Mouse (Mus musculus) CH12.LX (cell line): ENCODE results near the gene Tpte. TPM values are rescaled to one million over a fixed set of nuclear protein-coding genes. Genes with fewer than 3 reads are reported as not detected.

Experiments used
- DNase-seq: peaks from one replicate; pipeline ENCODE4 v3.0.0-alpha.2; 2013; ENCODE audit errors: extremely low read depth
- H3K27ac ChIP-seq: 2 replicates; pipeline ENCODE4 v1.5.1; 2012; ENCODE audit warnings: low read depth, mild to moderate bottlenecking, control low read depth, moderate library complexity; ENCODE audit not compliant: insufficient read depth
- H3K27me3 ChIP-seq: replicated peaks from 2 replicates; pipeline ENCODE3; 2012; ENCODE audit warnings: inconsistent platforms
- H3K36me3 ChIP-seq, 2 experiments: replicated peaks in 1 of 2; 2 replicates each; pipeline versions ENCODE3 to v1.6.1; 2012; ENCODE audit warnings: inconsistent platforms in 1 of 2, low read length in 1 of 2, mild to moderate bottlenecking in 1 of 2, mixed read lengths in 1 of 2, moderate library complexity in 1 of 2; ENCODE audit not compliant: control insufficient read depth in 1 of 2, insufficient read depth in 1 of 2
- H3K4me1 ChIP-seq, 2 experiments: 2 replicates each; pipeline ENCODE4 v1.6.1; 2012; ENCODE audit warnings: inconsistent platforms in 1 of 2, moderate library complexity in 1 of 2; ENCODE audit not compliant: insufficient read depth in 2 of 2, control insufficient read depth in 1 of 2
- H3K4me2 ChIP-seq: 2 replicates; pipeline ENCODE4 v1.6.1; 2012; ENCODE audit warnings: low read depth, mild to moderate bottlenecking, control low read depth; ENCODE audit not compliant: poor library complexity, insufficient read depth, severe bottlenecking
- H3K4me3 ChIP-seq, 3 experiments: fragments of 150-350 bp in 1 of 3; sonication (generic) in 1 of 3; replicated peaks in 1 of 3; 2 replicates each; pipeline versions ENCODE3 to v1.5.1; 2011 to 2012; ENCODE audit warnings: low read depth in 2 of 3, low read length in 2 of 3, mild to moderate bottlenecking in 2 of 3, moderate library complexity in 2 of 3, control low read depth in 1 of 3, improper control_type of control experiment in 1 of 3, inconsistent platforms in 1 of 3, mixed read lengths in 1 of 3; ENCODE audit not compliant: poor library complexity in 1 of 3
- H3K79me2 ChIP-seq: replicated peaks from 2 replicates; pipeline ENCODE4 v1.6.1; 2012; ENCODE audit warnings: mild to moderate bottlenecking, moderate library complexity; ENCODE audit not compliant: control insufficient read depth, poor library complexity, insufficient read depth, severe bottlenecking; ENCODE audit errors: extremely low read depth
- H3K9ac ChIP-seq: 2 replicates; pipeline ENCODE4 v1.6.1; 2012; ENCODE audit warnings: low read depth, mild to moderate bottlenecking, control low read depth, moderate library complexity; ENCODE audit not compliant: insufficient read depth
- H3K9me3 ChIP-seq: replicated peaks from 2 replicates; pipeline ENCODE3; 2012; ENCODE audit warnings: low read length, inconsistent platforms, mixed read lengths
- BHLHE40 ChIP-seq: IDR thresholded peaks from 2 replicates; pipeline ENCODE4 v1.6.1; 2011; ENCODE audit warnings: mild to moderate bottlenecking, low read depth, low read length, improper control_type of control experiment
- CHD2 ChIP-seq: IDR thresholded peaks from 2 replicates; pipeline ENCODE4 v1.6.1; 2011; ENCODE audit warnings: low read length, improper control_type of control experiment
- EP300 ChIP-seq: IDR thresholded peaks from 2 replicates; pipeline ENCODE4 v1.6.1; 2011; ENCODE audit warnings: low read length, improper control_type of control experiment
- ETS1 ChIP-seq: conservative IDR thresholded peaks from 2 replicates; pipeline ENCODE4 v1.6.1; 2012; ENCODE audit warnings: low read depth, mild to moderate bottlenecking, inconsistent platforms, low read length, improper control_type of control experiment, moderate library complexity
- GABPA ChIP-seq: IDR thresholded peaks from 2 replicates; pipeline ENCODE4 v1.6.1; 2012; ENCODE audit warnings: low read depth, low read length, improper control_type of control experiment, inconsistent platforms; ENCODE audit not compliant: insufficient replicate concordance
- HCFC1 ChIP-seq: IDR thresholded peaks from 2 replicates; pipeline ENCODE4 v1.6.1; 2012; ENCODE audit warnings: low read depth, mild to moderate bottlenecking, inconsistent platforms, low read length, improper control_type of control experiment
- IRF4 ChIP-seq: IDR thresholded peaks from 2 replicates; pipeline ENCODE4 v1.6.1; 2014; ENCODE audit warnings: low read depth, mild to moderate bottlenecking, inconsistent platforms, low read length, improper control_type of control experiment
- JUN ChIP-seq: IDR thresholded peaks from 2 replicates; pipeline ENCODE4 v1.6.1; 2011; ENCODE audit warnings: low read depth, mild to moderate bottlenecking, low read length, improper control_type of control experiment, moderate library complexity; ENCODE audit not compliant: insufficient read depth
- JUND ChIP-seq: conservative IDR thresholded peaks from 2 replicates; pipeline ENCODE4 v1.6.1; 2011; ENCODE audit warnings: low read depth, low read length, improper control_type of control experiment
- KAT2A ChIP-seq: IDR thresholded peaks from 2 replicates; pipeline ENCODE4 v1.6.1; 2012; ENCODE audit warnings: low read length, improper control_type of control experiment, inconsistent platforms; ENCODE audit not compliant: insufficient replicate concordance
- MAFK ChIP-seq: IDR thresholded peaks from 2 replicates; pipeline ENCODE4 v1.6.1; 2011; ENCODE audit warnings: low read length, improper control_type of control experiment; ENCODE audit not compliant: insufficient replicate concordance
- MAX ChIP-seq: IDR thresholded peaks from 2 replicates; pipeline ENCODE4 v1.6.1; 2011; ENCODE audit warnings: low read length, improper control_type of control experiment
- MAZ ChIP-seq: IDR thresholded peaks from 2 replicates; pipeline ENCODE4 v1.6.1; 2012; ENCODE audit warnings: low read depth, mild to moderate bottlenecking, inconsistent platforms, low read length, improper control_type of control experiment, moderate library complexity
- MEF2A ChIP-seq: IDR thresholded peaks from 2 replicates; pipeline ENCODE4 v1.6.1; 2014; ENCODE audit warnings: low read depth, mild to moderate bottlenecking, inconsistent platforms, low read length, improper control_type of control experiment, borderline replicate concordance
- MXI1 ChIP-seq: IDR thresholded peaks from 2 replicates; pipeline ENCODE4 v1.6.1; 2011; ENCODE audit warnings: mild to moderate bottlenecking, low read depth, low read length, improper control_type of control experiment
- NELFE ChIP-seq: IDR thresholded peaks from 2 replicates; pipeline ENCODE4 v1.6.1; 2011; ENCODE audit warnings: low read depth, low read length, improper control_type of control experiment
- PAX5 ChIP-seq: IDR thresholded peaks from 2 replicates; pipeline ENCODE4 v1.6.1; 2012; ENCODE audit warnings: low read length, inconsistent platforms, mixed read lengths
- POLR2AphosphoS2 ChIP-seq: IDR thresholded peaks from 2 replicates; pipeline ENCODE4 v1.6.1; 2011; ENCODE audit warnings: low read depth, low read length, improper control_type of control experiment
- RAD21 ChIP-seq: IDR thresholded peaks from 2 replicates; pipeline ENCODE4 v1.6.1; 2011; ENCODE audit warnings: low read depth, mild to moderate bottlenecking, low read length, improper control_type of control experiment, moderate library complexity
- RCOR1 ChIP-seq: conservative IDR thresholded peaks from 2 replicates; pipeline ENCODE4 v1.6.1; 2012; ENCODE audit warnings: low read depth, mild to moderate bottlenecking, inconsistent platforms, low read length, improper control_type of control experiment
- SIN3A ChIP-seq: IDR thresholded peaks from 2 replicates; pipeline ENCODE4 v1.6.1; 2012; ENCODE audit warnings: low read length, improper control_type of control experiment, inconsistent platforms
- SMC3 ChIP-seq: IDR thresholded peaks from 2 replicates; pipeline ENCODE4 v1.6.1; 2011; ENCODE audit warnings: low read depth, low read length, improper control_type of control experiment
- TBP ChIP-seq: conservative IDR thresholded peaks from 2 replicates; pipeline ENCODE4 v1.6.1; 2011; ENCODE audit warnings: low read depth, low read length, improper control_type of control experiment
- TCF12 ChIP-seq: IDR thresholded peaks from 2 replicates; pipeline ENCODE4 v1.6.1; 2014; ENCODE audit warnings: low read depth, mild to moderate bottlenecking, inconsistent platforms, low read length, improper control_type of control experiment
- USF1 ChIP-seq: IDR thresholded peaks from 2 replicates; pipeline ENCODE4 v1.6.1; 2014; ENCODE audit warnings: low read depth, mild to moderate bottlenecking, inconsistent platforms, low read length, improper control_type of control experiment
- USF2 ChIP-seq: conservative IDR thresholded peaks from 2 replicates; pipeline ENCODE4 v1.6.1; 2011; ENCODE audit warnings: low read depth, low read length, improper control_type of control experiment
- ZMIZ1 ChIP-seq: IDR thresholded peaks from 2 replicates; pipeline ENCODE4 v1.6.1; 2012; ENCODE audit warnings: low read depth, mild to moderate bottlenecking, inconsistent platforms, low read length, improper control_type of control experiment
- ZNF384 ChIP-seq: IDR thresholded peaks from 2 replicates; pipeline ENCODE4 v1.6.1; 2012; ENCODE audit warnings: low read depth, low read length, improper control_type of control experiment, inconsistent platforms
- dilution Hi-C: fragments of 300-500 bp; cut with MboI; formaldehyde crosslinking; loops from 2 replicates; pipeline ENCODE4 v1.14.3; 2020; ENCODE audit warnings: low sequenced_read_pairs; ENCODE audit not compliant: extremely low pct_unique_long_range_greater_than_20kb, extremely low pct_ligation_motif_present
- in situ Hi-C: fragments of 300-500 bp; cut with MboI; formaldehyde crosslinking; loops from 3 replicates; pipeline ENCODE4 v1.14.3; 2019; ENCODE audit warnings: low sequenced_read_pairs, low pct_ligation_motif_present, low pct_unique_long_range_greater_than_20kb, mixed read lengths
- polyA plus RNA-seq: library from polyadenylated mRNA; unstranded; fragments of >175 nt; gene quantifications from 2 replicates; pipeline ENCODE4 v1.2.1, GENCODE M21; 2012; ENCODE audit warnings: low read depth; ENCODE audit not compliant: insufficient read length
- total RNA-seq, 2 experiments: library from RNA; depleted of rRNA; stranded (reverse); fragments of 300-350 nt in 1 of 2; fragments of >200 nt in 1 of 2; gene quantifications; 2 replicates each; pipeline ENCODE4 v1.2.3; 2012 to 2014

The Tpte gene
- total and polyA plus RNA-seq, 3 experiments = not detected

DNA sequence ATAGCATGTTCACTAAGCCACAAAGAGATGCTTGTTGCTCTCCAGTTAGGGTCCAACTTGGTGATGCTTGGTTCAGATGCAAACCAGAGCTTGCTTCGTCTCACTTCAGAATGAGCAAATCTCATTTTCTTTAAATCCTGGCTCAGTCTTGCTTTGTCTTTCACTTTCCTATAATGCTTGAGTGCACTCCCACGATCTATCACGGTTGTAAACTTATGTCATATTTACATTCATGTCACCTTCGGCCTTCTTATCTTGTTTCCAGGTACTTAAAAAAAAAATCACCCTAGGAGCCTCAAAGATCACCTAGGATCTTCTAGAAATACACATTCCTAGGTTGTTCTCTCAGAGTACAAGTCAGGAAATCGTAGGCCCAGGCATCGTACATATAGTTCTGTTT lies 76.6 kb downstream of the Tpte start:
- H3K79me2 ChIP-seq = no peaks in the 10 kb centered on the region
- H3K4me3 ChIP-seq = no peak overlapping the region
- H3K4me1 ChIP-seq = peaks cover 3 to 13% of the 10 kb centered on the region in 2 experiments; a peak in 3 of 4 replicates
- H3K9ac ChIP-seq = no peak overlapping the region
- no peaks in the 10 kb centered on the region for H3K27me3 ChIP-seq
- H3K36me3 ChIP-seq = no peaks in the 10 kb centered on the region
- dilution Hi-C loops = no loop called here
- TF ChIP-seq MEF2A (no peak), TCF12 (no peak), MAZ (no peak), IRF4 (no peak), MXI1 (no peak), MAX (no peak), RAD21 (no peak), KAT2A (no peak), RCOR1 (no peak), JUND (no peak), ZNF384 (no peak), ETS1 (no peak), USF1 (no peak), CHD2 (no peak), NELFE (no peak), MAFK (no peak), POLR2AphosphoS2 (no peak), EP300 (no peak), SMC3 (no peak)
- TF ChIP-seq, all 38 proteins: peak for 0
- Histone ChIP-seq H3K9me3 (peaks cover 7% of the 10 kb centered on the region), H3K4me2 (no peak overlapping the region), H3K27ac (no peak overlapping the region)
- no peak for DNase-seq
- in situ Hi-C loops = no loop called here

DNA sequence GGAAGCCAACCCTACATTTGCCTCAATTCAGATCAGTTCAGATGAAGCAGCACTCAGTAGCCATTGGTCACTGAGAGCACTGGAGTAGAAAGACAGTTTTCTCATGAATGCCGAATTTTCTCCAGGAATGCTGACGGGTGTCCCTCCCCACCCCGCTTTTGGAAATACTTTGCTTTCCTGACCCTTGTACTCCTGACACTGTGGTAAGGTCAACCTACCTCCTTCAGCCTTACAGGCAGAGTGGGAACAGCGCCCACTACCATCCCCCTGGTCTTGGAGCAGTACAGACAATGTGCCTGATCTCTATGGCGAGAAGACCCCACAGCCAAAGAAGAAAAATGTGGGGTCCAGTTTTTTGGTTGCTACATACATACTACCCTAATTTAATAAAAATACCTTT lies 93.1 kb downstream of the Tpte start:
- dilution Hi-C loops = no loop called here
- Histone ChIP-seq H3K36me3 (peaks cover 2 to 29% of the 10 kb centered on the region in 2 experiments), H3K27me3 (no peaks in the 10 kb centered on the region), H3K4me1 (peaks cover 0 to 7% of the 10 kb centered on the region in 2 experiments; a peak in 2 of 4 replicates), H3K27ac (no peak overlapping the region), H3K9ac (no peak overlapping the region), H3K79me2 (no peaks in the 10 kb centered on the region), H3K4me3 (no peak overlapping the region), H3K4me2 (no peak overlapping the region), H3K9me3 (no peaks in the 10 kb centered on the region)
- TF ChIP-seq TBP = no peak
- TF ChIP-seq ZMIZ1 = no peak
- no peak for TF ChIP-seq RAD21
- no peak for TF ChIP-seq GABPA
- TF ChIP-seq ETS1 = no peak
- no peak for TF ChIP-seq EP300
- TF ChIP-seq HCFC1 = no peak
- no peak for TF ChIP-seq USF2
- no peak for TF ChIP-seq KAT2A
- TF ChIP-seq SIN3A = no peak
- TF ChIP-seq PAX5 = no peak
- no peak for TF ChIP-seq BHLHE40
- no peak for TF ChIP-seq JUND
- no peak for TF ChIP-seq JUN
- no peak for TF ChIP-seq SMC3
- no peak for TF ChIP-seq ZNF384
- DNase-seq = no peak
- in situ Hi-C loops = no loop called here
